Mouse (Mus musculus): ENCODE results near the gene Rcc2.
A peak's percentile ranks its signal among the peaks of the same experiment; 100 is the strongest.

GRCm38 (mm10) chr4:140674345-140674926 is 25.9 kb upstream of the Rcc2 start:
- peak; percentile 60 for TF ChIP-seq CTCF (IDR thresholded peaks at IDR 0.05; ENCODE audit: low read depth, low read length)
- no peak for TF ChIP-seq TAL1 (conservative IDR thresholded peaks at IDR 0.05; ENCODE audit: low read depth, low read length)
- TF ChIP-seq POLR2AphosphoS5 (IDR thresholded peaks at IDR 0.05; ENCODE audit: insufficient replicate concordance, low read depth, low read length): no peak
- TF ChIP-seq GATA1 (IDR thresholded peaks at IDR 0.05; ENCODE audit: borderline replicate concordance, low read length): no peak
- no peak for TF ChIP-seq GATA2 (IDR thresholded peaks at IDR 0.05; ENCODE audit: borderline replicate concordance, low read depth, low read length)
